Mouse (Mus musculus): ENCODE data around the gene Syt7.
A peak's percentile ranks its signal among the peaks of the same experiment; 100 is the strongest.

Syt7 gene

GRCm38 (mm10) chr19:10424751-10425150, 35.9 kb downstream of the Syt7 start:
- DNase-seq (ENCODE audit: low spot score in 2 of 2): no peak

DNA sequence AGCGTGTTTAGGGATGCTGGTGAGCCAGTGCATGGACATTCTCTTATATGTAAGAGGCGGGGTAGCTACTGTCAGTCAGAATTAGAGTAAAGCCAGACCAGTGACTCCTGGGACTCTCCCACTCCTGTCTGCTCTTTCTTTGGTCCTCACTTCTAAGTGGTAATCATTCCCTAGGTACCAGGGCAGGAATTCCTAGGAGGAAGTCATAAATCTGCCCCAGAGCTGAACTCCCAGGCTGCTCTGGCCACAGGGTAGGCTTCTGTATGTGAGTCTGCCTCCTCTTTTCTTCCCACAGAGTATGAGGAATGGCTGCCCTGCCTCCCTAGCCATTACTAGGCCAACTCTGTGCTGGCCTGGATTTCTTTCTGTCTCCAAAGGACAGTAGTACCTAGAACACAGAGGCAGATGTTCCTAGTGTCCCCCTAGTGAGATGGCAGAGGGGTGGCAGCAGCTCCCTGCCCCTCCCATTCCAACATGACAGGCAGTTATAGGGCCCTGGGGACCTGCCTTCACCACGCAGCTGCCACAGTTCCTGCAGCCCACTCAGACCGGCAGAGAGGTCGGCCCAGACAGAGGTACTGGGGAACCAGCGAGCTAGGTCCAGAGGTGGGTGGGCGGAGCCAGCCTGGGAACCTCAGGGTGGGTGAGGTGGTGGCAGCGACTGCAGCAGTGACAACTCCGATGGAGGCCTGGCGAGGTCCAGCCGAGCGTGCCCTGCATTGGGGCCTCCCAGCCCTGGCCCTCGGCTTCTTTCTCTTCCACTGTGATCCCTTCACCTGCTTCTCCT, 36.8 kb downstream of the Syt7 start:
- DNase-seq (ENCODE audit: low spot score in 2 of 2): no peak

DNA sequence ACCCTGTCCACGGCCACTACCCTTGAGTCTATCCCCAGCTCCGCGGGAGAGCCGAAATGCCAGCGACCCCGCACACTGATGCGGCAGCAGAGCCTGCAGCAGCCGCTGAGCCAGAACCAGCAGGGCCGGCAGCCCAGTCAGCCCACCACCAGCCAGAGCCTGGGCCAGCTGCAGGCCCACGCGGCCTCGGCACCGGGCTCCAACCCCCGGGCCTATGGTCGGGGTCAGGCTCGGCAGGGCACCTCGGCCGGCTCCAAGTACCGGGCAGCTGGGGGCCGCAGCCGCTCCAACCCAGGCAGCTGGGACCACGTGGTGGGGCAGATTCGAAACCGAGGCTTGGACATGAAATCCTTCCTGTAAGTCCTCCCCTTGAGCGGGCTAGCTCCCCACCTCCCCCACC, 37.4 kb downstream of the Syt7 start:
- DNase-seq (ENCODE audit: low spot score in 2 of 2): no peak

- DNase-seq (ENCODE audit: low spot score in 2 of 2): no peak
Observed at GRCm38 (mm10) chr19:10426793-10427192, 37.9 kb downstream of the Syt7 start.

GRCm38 (mm10) chr19:10427431-10427830, 38.5 kb downstream of the Syt7 start:
- DNase-seq (ENCODE audit: low spot score in 2 of 2): no peak

GRCm38 (mm10) chr19:10429371-10429770, 40.5 kb downstream of the Syt7 start:
- no peak for DNase-seq (ENCODE audit: low spot score in 2 of 2)

DNA sequence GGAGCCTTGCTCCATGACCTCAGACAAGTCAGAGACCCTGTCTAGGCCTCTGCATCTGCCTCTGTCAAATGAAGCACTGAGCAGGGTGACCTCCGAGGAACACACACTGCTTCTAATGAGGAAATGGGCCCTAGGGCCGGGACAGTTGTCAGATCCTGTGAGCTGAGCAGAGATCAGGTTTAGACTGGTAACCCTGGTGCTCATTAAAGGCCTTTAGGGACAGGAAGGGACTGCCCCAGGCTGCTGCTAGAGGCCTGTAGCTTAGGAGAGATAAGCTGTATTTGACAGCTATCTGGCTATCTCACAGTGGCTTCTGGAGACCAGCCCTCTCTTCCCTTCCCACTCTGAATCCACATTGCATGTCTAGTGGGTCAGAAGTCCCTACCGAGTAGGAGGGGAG, 42.5 kb downstream of the Syt7 start:
- DNase-seq (ENCODE audit: low spot score in 2 of 2): no peak

DNA sequence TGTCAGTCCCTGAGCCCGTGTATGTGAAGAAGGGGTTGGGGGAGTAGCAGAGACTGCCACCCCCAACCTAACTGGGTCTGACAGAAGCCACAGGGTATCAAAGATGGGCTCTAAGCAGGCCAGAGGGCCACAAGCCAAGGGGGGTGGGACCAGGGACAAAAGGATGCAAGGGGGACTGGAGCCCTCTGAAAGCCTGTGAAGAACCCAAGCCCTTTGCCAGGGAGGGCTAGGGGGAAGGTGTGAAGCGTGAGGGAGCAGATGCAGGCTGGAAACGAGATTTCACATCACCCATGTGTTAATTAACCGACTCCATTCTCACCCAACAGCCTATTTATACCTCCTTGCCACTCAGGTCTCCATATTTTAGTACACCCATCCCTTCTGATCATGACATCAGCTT, 43.0 kb downstream of the Syt7 start:
- no peak for DNase-seq (ENCODE audit: low spot score in 2 of 2)

DNA sequence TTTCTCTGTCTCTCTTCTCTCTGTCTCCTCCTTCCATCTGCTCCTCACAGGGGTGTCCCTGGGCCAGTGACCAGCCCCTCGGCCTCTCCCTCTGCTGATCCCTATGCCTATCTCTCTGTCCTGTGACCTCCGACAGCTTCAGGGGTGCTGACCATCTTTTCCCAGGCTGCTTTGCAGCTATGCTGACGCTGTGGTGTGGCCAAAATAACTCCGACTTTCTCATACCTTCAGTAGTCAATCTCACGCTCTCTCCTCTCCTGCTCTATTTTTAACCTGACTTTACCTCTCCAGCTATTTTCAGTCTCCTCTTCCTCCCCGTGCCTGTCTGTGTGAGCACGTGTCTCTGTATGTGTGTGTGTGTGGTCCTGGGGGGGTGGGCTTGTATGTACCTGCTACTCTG, 44.3 kb downstream of the Syt7 start:
- DNase-seq (ENCODE audit: low spot score in 2 of 2): no peak

DNA sequence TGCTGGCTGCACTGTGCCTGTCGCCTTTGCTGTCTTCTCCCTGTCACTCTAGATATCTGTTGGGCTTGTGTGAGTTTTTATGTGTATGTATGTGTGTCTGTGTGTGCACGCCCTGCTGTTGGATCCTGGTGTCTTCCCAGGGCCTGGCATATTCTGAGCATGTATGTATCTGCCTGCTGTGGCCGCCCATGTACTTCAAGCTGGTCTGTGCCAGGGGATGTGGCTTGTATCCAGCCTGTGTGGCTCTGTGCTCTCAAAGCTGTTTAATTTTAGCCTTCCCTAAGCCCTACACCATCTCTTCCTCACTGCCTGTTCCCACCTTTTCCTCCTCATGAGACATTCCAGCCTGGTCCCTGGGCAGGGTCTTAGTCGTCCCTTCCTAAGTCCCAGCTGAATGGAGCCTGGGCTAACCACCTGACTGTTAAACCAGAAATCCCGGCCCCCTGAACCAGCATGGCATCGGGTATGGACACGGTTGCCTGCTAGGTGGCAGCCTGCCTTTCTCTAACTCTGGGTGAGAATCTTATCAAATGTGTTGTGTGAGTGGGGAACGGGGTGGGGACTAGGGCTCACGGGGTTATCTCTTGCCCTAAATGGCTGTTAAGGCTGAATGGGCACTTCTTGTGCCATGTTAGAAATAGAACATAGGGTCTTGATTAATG, 45.1 kb downstream of the Syt7 start:
- DNase-seq (ENCODE audit: low spot score in 2 of 2): no peak

DNA sequence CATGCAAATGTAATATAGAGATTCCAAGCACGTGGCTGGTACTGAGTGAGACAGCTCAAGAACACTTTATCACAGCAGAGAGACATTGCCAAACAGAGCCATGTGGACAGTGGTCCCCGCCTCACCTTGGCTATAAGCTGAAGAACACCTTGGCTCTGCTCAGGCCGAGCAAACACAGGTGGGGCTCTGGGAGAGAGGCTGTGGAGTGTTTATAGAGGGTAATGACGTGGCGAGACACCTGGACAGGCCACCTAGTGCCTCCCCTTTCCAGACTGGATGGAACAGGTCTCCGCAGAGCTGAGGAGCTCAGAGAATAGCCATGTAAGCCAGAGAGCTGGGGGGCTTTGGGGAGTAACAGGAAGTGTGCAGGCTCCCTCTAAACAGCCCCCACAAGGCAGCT, 46.0 kb downstream of the Syt7 start:
- no peak for DNase-seq (ENCODE audit: low spot score in 2 of 2)

DNA sequence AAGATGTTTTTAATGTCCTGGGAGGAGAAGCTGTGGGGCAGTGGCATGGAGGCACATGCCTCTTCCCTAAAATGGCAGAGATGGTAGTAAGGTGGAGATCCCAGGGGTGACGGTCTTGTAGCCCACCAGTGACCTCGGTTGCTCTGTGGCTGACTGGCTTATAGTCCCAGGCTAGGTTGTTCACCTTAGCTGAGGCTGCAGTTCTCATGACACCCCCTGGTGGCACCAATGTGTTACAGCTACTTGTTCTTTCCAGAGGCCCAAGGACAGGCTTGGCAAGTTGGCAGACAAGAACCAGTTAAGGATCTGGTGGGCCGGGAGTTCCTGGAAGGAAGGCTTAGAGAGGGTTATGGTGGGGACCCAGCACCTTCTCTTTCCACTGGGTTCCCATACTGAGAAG, 47.0 kb downstream of the Syt7 start:
- DNase-seq (ENCODE audit: low spot score in 2 of 2): peak in 1 of 2 experiments; percentile 37

DNA sequence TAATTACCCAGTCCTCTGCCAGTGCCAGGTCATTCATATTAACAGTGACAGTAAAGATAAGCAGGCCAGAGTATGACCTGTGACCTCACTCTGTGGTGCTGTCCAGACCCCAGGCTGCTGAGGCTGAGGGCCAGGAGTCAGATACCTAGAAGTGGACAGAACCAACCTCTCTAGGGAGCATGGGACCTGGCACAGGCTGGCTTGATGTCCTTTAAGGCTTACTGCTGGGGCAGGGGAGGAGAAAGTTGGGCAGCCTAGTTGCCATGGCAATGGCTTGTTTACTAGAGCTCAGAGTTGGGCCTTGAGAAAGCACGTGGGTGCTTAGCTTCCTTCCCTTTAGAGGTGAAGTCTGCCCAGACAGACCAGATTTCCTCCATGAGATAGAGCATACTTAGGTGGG, 47.8 kb downstream of the Syt7 start:
- DNase-seq (ENCODE audit: low spot score in 2 of 2): no peak

DNA sequence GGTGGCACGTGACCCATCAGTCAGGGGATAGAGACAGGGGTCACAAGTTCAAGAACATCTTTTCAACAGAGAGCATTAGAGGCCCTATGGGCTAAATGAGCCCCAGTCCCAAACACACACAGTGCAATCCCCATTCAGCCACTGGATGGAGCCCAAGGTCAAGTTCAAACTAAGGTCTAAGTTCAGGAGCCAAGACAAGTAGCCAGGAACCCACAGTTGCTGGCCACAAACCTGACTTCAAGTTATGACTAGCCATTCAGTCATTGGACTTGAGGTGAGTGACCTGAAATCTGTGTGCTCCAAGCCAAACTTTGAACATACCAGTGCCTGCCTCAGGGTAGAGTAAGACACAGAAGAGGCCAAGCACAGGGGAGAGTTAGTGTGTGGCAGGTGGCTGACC, 48.6 kb downstream of the Syt7 start:
- no peak for DNase-seq (ENCODE audit: low spot score in 2 of 2)

GRCm38 (mm10) chr19:10444685-10445369, 55.9 kb downstream of the Syt7 start:
- DNase-seq (ENCODE audit: low spot score in 2 of 2): no peak

DNA sequence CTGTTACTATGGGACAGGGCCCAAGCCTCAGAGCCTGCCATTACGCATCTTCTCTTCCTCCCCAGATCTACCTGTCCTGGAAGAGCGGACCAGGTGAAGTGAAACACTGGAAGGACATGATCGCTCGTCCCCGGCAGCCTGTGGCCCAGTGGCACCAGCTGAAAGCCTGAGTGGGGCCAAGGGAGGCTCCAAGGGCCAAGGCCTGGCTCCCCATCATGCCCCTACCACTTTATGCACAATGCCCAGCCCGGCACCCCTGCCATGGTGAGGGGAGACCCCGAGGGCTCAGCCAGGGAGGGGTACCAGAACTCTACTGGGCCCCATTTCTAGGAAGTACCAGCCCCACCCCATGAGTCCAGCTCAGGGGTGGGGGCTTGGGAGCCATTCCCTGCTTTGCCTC, 59.4 kb downstream of the Syt7 start:
- DNase-seq (ENCODE audit: low spot score in 2 of 2): no peak

DNA sequence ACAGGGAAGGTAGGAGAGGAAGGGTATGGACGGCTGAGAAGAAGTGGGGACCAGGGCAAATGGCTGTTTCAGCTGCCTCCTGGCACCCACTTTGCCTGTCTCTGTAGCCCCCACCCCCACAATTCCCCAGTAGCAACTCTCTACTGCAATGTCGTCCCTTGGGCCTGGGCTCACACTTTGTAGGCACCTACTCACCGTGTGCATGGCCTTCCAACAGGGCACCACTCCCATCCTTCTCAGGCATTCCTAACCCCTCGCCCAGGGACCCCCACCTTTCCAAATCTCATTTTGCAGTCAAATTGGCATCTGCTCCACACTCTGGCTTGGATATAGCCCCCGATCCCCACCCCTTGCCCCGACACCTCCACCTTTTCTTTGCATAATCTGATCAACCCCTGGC, 60.3 kb downstream of the Syt7 start:
- no peak for DNase-seq (ENCODE audit: low spot score in 2 of 2)

DNA sequence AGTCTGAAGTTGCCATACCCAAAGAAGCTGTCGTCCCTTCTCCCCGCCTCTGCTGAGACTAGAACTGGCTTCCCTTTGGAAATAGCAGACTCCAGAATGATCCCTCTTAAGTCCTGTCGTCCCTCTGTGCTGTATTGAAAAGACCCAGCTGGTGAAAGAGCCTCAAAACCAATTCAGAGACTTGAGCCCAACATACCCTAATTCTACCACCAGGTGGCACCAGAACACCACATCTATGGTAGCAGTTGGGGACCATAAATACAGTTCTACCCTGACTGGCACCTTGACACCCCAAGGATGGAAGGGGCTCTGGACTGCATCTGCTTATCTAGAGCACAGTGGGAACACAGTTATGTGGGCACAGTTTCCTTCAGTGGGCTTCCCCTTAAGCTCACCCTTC, 60.8 kb downstream of the Syt7 start:
- DNase-seq (ENCODE audit: low spot score in 2 of 2): peak; percentile 23 to 65

DNA sequence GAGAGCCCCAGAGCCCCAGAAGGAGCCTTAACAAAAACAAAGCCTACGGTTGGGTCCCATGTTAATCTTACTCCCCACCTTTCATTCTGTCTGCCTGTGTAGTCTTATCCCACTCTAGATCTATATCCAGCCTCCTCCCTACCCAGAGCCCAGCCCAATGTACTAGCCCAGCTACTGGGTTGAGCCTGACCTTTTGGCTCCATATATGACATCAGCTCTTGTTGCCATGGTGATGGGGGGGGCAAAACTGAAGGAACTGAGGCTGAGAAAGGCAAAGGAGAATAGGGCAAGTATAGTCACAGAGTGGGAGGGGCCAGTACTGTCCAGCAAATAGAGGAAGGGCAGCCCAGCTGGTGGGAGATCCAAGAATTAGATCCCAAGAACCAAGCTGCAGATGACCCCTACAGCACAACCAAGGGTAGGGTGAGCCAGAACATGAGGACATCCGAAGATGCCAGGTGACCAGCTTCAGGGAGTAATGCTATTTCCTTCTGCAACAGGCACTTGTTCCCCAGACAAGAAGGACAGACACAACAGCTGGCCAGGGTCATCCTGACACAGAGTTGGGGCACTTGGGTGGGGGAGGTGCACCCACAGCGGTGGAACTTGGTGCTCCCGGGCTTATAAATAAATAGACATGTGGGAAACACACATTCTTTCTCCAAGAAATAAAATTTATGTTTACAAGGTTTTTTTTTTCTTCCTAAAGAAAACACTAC, 66.0 kb downstream of the Syt7 start:
- DNase-seq (ENCODE audit: low spot score in 2 of 2): no peak

DNA sequence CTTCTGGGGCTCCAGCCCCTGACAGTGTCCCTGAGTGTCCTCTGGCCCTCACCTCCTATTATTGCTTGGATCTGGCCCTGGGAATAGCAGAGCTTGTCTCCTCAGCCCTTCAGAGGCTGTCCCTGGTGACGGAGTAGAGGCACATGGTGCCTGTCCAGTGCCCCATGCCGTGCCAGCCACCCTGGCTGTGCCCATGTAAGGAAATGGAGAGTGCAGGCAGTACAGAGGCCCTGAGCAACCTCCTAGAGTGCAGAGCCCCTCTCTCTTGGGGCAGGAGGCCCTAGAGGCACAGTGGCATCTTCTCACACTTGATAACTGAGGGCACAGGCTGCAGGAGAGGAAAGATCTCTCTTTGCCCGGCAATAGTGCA, 66.5 kb downstream of the Syt7 start:
- DNase-seq (ENCODE audit: low spot score in 2 of 2): no peak

DNA sequence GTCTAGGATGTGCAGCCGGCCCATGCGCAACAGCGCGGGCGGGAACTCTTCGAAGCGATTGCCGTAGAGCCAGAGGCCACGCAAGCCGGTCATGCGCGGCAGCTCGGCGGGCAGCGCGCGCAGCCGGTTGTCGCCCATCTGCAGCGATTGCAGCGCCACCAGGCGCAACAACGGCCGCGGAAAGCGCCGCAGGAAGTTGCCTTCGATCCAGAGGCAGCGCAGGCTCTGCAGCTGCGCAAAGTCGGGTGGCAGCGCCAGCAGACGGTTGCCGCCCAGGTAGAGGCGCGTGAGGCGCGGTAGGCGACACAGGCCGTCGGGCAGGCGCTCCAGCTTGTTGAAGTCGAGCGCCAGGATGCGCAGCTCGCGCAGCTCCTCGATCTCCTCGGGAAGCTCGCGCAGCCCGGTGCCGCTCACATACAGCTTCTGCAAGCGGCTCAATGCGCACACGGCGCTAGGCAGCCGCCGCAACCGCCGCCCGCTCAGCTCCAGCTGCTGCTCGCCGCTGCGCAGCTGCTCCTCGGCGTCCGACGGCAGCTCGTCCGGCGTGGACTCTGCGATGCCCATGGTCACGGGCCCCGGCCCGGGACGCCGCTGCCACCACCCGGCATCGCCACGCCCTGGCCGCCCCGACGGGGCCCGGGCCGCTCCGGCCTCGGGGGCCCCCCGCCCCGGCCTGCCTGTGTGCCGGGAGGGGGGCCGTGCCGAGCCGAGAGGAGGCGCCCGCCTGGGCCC, 68.0 kb downstream of the Syt7 start, which contains the start of gene Lrrc10b:
Lrrc10b (minus strand) TSS at position 722 of the 732 bp plus-strand sequence.
- DNase-seq (ENCODE audit: low spot score in 2 of 2): peak in 1 of 2 experiments; percentile 38

GRCm38 (mm10) chr19:10457484-10457800, 68.6 kb downstream of the Syt7 start:
- DNase-seq (ENCODE audit: low spot score in 2 of 2): no peak
